Mouse (Mus musculus) embryo, embryonic 10 days (tissue): ENCODE data around the gene Cldnd1.

Experiments
- DNase-seq: peaks from one replicate; pipeline ENCODE4 v3.0.0-alpha.2; 2015; ENCODE audit warnings: low spot score

The Cldnd1 gene

DNA sequence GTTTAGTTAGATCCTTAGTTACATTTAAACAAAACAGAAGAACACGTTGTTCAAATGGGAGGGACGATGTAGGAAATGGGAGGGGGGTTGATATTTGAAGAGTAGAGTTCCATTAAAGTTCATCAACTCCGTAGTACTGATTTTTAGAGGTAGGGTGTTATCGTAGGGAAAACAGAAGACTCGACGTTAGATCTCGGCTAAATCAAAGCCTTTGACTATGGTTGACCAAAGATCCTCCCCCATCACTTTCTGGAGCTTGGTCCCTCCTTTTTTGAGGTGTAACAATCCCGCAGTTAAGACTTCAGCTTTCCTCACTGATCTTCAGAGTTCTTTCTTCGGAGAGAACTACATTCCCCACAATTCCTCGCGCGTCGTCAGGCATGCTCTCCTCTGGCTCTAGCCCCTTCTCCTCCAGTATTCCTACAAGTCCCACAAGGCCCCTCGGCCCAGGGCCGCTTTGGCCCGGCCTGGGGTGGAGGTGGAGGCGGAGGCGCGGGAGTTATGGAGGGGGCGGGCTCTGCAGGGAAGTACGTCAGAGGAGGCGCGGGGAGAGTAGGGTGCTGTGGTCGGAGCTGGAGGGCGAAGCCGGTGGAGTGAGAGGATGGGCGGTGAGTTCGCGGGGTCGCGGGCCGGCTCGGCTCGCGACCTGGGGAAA is at the start of gene Cldnd1:
TSS of gene Cldnd1 (plus strand) at position 434 of the 655 bp plus-strand sequence.
- peak; percentile 97 for DNase-seq

- no peak for DNase-seq
Observed at GRCm38 (mm10) chr16:58678660-58679059, 49.0 kb upstream of the Cldnd1 start.

- DNase-seq: no peak
Observed at GRCm38 (mm10) chr16:58682046-58682445, 45.7 kb upstream of the Cldnd1 start.

- DNase-seq: no peak
Observed at GRCm38 (mm10) chr16:58682870-58683269, 44.8 kb upstream of the Cldnd1 start.

- no peak for DNase-seq
Observed at GRCm38 (mm10) chr16:58683911-58684310, 43.8 kb upstream of the Cldnd1 start.

- no peak for DNase-seq
Observed at GRCm38 (mm10) chr16:58684537-58684936, 43.2 kb upstream of the Cldnd1 start.

DNA sequence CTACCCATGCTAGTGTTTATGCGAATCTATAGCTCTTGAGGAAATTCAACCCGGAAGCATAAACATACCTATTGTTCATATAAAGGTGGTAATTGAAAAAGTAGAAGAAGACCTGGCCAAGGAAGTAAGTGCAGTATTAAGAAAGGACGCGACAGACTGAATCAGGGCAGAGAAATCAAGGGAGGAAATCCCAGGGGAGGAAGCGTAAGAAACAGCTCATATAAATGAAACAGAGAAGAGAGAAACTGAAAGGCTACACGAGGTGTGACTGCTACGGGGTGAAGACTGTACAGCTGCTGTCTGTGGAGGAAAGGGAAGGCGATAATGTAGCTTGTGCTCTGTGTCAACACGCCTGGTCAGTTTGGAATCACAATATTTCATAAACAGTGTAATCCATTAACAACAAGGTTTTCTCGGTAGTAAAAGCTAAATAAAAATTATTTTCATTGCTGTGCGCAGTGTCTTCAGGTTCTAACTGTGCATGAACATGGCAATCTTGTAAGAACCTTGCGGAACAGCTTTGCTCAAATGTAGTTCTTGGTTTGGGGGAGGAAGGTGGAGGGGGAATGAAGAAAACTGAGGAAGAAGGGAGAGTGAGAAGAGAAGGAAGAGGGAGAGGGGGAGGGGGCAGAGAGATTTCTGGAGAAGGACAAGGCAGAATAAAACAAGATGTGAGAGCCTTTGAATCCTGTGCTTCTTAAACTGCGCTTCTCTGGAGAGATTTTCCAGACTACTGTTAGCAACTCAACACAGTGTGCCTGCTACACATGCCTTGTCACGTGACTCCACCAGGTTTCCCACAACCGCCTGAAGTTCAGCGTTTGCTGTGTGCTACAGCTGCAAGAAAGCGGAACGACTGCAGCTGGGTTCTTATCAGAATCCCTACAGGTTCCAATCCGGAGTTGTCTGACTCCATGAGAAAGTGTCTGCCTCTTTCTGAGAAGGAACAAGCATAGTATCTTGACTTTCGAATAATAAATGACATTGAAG is 41.9 kb upstream of the Cldnd1 start:
- DNase-seq: no peak

- DNase-seq: no peak
Observed at GRCm38 (mm10) chr16:58688534-58688933, 39.2 kb upstream of the Cldnd1 start.

GRCm38 (mm10) chr16:58689555-58690169 is 38.0 kb upstream of the Cldnd1 start:
- no peak for DNase-seq

- DNase-seq: no peak
Observed at GRCm38 (mm10) chr16:58690322-58690732, 37.4 kb upstream of the Cldnd1 start.

- no peak for DNase-seq
Observed at GRCm38 (mm10) chr16:58694091-58694490, 33.6 kb upstream of the Cldnd1 start.

DNA sequence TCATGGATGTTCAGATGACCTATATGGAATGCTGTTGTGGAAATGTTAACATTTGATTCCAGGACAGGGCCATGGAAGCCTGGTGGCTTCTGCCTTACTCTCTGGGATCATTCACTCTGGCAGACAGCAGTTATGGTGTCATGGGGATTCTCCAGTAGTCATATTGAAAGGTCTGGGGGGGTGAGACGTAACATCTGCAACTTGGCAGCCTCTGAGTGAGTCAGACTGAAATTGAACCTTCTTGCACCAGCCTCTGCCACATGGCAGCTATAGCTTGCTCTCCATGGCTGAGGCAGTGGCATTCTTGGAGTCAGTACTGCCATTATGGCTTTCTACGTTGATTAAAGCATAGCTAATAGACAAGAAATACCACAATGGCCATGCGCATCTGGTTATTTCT is 30.9 kb upstream of the Cldnd1 start:
- no peak for DNase-seq

DNA sequence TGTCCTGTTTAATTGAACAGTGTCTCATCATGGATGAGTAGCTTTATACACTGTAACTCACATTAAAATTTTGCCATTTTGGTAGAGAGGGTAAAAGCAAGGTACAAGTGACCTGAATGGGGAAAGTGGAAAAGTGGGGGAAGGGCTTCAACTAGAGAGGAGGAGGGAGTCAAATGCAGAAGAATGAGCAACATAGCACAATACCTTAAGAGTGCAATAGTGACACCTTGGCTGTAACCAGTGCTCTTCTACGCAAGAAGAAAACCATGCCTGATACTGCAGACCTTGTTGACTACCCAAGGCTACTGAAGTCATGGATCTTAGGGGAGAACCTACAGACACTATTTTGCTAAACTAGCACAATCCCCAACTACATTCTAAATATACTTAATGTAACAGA is 30.4 kb upstream of the Cldnd1 start:
- no peak for DNase-seq

GRCm38 (mm10) chr16:58700174-58700573 is 27.5 kb upstream of the Cldnd1 start:
- DNase-seq: no peak

DNA sequence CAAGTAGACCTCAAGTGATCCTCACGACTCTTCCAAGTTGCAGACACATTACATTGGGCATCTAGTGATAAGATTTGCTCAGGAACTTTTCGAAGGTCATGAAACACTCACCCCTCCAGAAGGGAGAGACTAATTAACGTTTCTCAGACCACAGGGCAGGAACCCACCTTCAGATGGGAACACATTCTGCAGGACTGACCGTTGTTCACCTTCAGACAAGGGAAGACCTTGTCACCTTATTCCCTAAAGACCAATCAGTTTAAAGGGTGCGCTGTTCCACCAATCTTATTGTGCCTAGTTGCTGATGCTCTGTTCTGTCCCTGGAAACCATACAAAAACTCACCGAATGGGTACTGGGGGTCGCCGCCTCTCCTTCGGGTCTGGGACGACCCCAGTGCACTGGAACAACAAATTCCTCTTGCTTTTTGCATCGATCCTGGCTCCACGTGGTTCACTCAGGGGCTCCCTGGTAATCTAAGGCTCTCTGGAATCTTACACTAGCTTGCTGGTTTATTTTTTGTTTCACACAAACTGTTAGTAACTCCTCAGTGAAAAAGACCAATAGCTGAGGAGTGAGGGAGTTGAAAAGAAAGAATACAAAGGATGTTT is 26.8 kb upstream of the Cldnd1 start:
- DNase-seq: no peak

DNA sequence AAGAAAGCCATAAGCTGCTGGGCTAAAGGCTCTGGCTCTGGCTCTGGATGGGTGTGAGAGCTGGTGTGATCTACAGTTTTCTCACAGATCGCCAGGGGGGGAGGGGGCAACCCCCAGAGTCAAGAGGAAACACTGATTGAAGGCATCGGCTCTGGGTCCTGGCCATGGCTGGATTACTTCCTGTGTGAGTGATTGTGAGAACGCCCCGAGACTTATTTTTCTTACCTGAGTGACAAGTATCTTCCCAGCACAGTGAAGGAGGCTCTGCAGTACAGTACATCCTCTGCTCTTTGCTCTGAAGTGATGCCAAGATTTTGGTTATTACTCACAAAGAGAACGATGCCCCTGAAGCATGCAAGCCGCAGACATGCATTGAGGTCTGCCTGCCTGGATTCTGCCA is 25.9 kb upstream of the Cldnd1 start:
- no peak for DNase-seq

- no peak for DNase-seq
Observed at GRCm38 (mm10) chr16:58702329-58702932, 25.3 kb upstream of the Cldnd1 start.

GRCm38 (mm10) chr16:58703382-58704124 is 24.2 kb upstream of the Cldnd1 start:
- no peak for DNase-seq

DNA sequence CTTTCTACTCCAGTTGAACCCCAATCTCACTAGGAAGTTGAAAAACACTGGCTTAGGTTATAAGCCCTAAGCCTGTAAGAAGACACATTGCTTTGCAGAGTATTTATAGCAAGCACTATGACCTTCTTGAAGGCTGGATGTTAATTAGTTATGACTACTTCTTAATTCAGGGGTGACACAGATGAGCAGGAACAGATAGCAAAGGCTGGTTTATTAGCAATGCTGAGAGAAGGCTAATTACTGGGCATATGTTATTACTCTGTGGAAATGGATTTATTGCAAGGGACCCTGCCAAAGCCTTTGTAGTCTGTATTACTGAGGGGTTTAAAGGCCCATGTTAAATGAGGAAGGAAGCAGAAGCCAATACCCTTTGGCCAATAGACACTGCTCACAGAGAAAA is 22.7 kb upstream of the Cldnd1 start:
- no peak for DNase-seq

DNA sequence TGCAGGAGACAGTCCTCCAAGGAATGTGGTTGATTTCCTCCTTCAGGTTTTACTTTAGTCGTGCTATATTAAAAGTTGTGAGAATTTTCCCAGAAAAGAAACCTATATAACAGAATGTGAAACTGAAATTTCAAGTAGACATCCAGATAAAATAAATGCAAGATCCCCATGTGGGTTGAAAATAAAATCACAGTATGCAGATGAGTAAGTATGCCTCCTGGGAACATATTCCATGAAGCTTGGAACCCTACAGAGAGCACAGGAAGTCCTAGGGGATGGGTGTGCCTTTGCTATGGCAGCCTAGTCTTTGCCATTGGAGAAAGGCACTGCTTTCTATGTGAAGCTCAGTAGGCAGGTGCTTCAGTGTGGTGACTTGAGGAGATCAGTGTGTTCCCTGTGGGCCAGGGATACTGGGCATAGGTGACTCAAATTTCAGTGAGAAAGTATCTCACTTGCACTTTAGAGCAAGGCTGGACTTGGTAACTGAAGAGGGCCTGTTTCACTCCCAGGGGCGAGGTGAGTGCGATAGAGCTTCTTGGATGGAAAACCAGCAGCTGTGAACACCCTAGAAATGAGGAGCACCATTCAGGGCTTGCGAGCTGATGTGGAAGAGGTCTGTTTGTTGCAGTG is 20.3 kb upstream of the Cldnd1 start:
- DNase-seq: no peak
